Mouse (Mus musculus) embryonic stem cell, embryonic (primary cell): Measurements from ENCODE around the gene Atp13a5.

Experiments used
- CTCF ChIA-PET, 4 experiments: fragments of 300-600 bp in 2 of 4; fragments of 350-600 bp in 2 of 4; sonication (Branson Sonifier 250); formaldehyde crosslinking; loops; one replicate each; lab custom pipeline; 2022; ENCODE audit warnings: inconsistent platforms in 2 of 4; lab: Charles Lee
- POLR2A ChIA-PET, 4 experiments: fragments of 300-600 bp in 2 of 4; fragments of 350-600 bp in 2 of 4; sonication (Branson Sonifier 250); formaldehyde crosslinking; loops; one replicate each; lab custom pipeline; 2022; ENCODE audit warnings: antibody characterized with exemption in 4 of 4, inconsistent platforms in 1 of 4; lab: Charles Lee

Atp13a5 gene

GRCm38 (mm10) chr16:29378458-29378857, at the start of gene Atp13a5:
Atp13a5 (minus strand) TSS chr16:29378732.
- POLR2A ChIA-PET: no interaction called here
- CTCF ChIA-PET: no interaction called here

GRCm38 (mm10) chr16:29414822-29415221, 36.3 kb upstream of the Atp13a5 start:
- ChIA-PET POLR2A (interaction anchor here in 1 of 4 experiments (0.6 kb wide), 1 partner anchor 86 kb away, joined by 3 read pairs; no protein-coding TSS in a partner anchor), CTCF (no interaction called here)

- ChIA-PET POLR2A (no interaction called here), CTCF (no interaction called here)
These were observed 28.8 kb upstream of the Atp13a5 start for GRCm38 (mm10) chr16:29407319-29407718.

GRCm38 (mm10) chr16:29399079-29399478, 20.5 kb upstream of the Atp13a5 start:
- ChIA-PET POLR2A (interaction anchor here in 1 of 4 experiments (0.7 kb wide), 1 partner anchor 701 kb away, joined by 4 read pairs; no protein-coding TSS in a partner anchor), CTCF (interaction anchor here in 1 of 4 experiments (0.6 to 0.9 kb wide), 2 partner anchors 265 to 654 kb away, joined by 3 to 6 read pairs; no protein-coding TSS in a partner anchor)

GRCm38 (mm10) chr16:29384781-29385180, 6.2 kb upstream of the Atp13a5 start:
- CTCF ChIA-PET: no interaction called here
- POLR2A ChIA-PET: no interaction called here

- ChIA-PET POLR2A (no interaction called here), CTCF (no interaction called here)
These were observed 3.9 kb downstream of the Atp13a5 start for GRCm38 (mm10) chr16:29374636-29375035.

GRCm38 (mm10) chr16:29331351-29332044, 47.0 kb downstream of the Atp13a5 start:
- POLR2A ChIA-PET: interaction anchor here in 1 of 4 experiments (0.6 kb wide), 1 partner anchor 351 kb away, joined by 5 read pairs; no protein-coding TSS in a partner anchor
- CTCF ChIA-PET: interaction anchor here in 1 of 4 experiments (0.8 kb wide), 1 partner anchor 212 kb away, joined by 3 read pairs; no protein-coding TSS in a partner anchor

GRCm38 (mm10) chr16:29330948-29331347, 47.6 kb downstream of the Atp13a5 start:
- POLR2A ChIA-PET: no interaction called here
- CTCF ChIA-PET: no interaction called here

- POLR2A ChIA-PET: no interaction called here
- CTCF ChIA-PET: no interaction called here
These were observed 49.3 kb downstream of the Atp13a5 start for GRCm38 (mm10) chr16:29329213-29329612.

- POLR2A ChIA-PET: interaction anchor here in 1 of 4 experiments (0.7 kb wide), 2 partner anchors 12 to 86 kb away, joined by 3 read pairs; no protein-coding TSS in a partner anchor
- CTCF ChIA-PET: no interaction called here
These were observed 50.6 kb downstream of the Atp13a5 start for GRCm38 (mm10) chr16:29327910-29328309.

- ChIA-PET CTCF (no interaction called here), POLR2A (no interaction called here)
These were observed 53.2 kb downstream of the Atp13a5 start for GRCm38 (mm10) chr16:29325233-29325919.

- ChIA-PET CTCF (no interaction called here), POLR2A (no interaction called here)
These were observed 57.8 kb downstream of the Atp13a5 start for GRCm38 (mm10) chr16:29320717-29321116.

- ChIA-PET CTCF (interaction anchor here in 1 of 4 experiments (0.6 kb wide), 1 partner anchor 413 kb away, joined by 3 read pairs; no protein-coding TSS in a partner anchor), POLR2A (no interaction called here)
These were observed 63.1 kb downstream of the Atp13a5 start for GRCm38 (mm10) chr16:29315391-29315790.

GRCm38 (mm10) chr16:29314991-29315390, 63.5 kb downstream of the Atp13a5 start:
- ChIA-PET CTCF (interaction anchor here in 1 of 4 experiments (0.6 kb wide), 1 partner anchor 414 kb away, joined by 3 read pairs; no protein-coding TSS in a partner anchor), POLR2A (no interaction called here)

- POLR2A ChIA-PET: no interaction called here
- CTCF ChIA-PET: no interaction called here
These were observed 80.9 kb downstream of the Atp13a5 start for GRCm38 (mm10) chr16:29297555-29298021.

GRCm38 (mm10) chr16:29280691-29281090, 97.8 kb downstream of the Atp13a5 start:
- POLR2A ChIA-PET: interaction anchor here in 1 of 4 experiments (0.5 kb wide), 2 partner anchors 268 to 388 kb away, joined by 3 to 4 read pairs; no protein-coding TSS in a partner anchor
- CTCF ChIA-PET: interaction anchor here in 1 of 4 experiments (1.3 kb wide), 1 partner anchor 171 kb away, joined by 3 read pairs; no protein-coding TSS in a partner anchor

GRCm38 (mm10) chr16:29254325-29254724, 124.2 kb downstream of the Atp13a5 start:
- CTCF ChIA-PET: no interaction called here
- POLR2A ChIA-PET: no interaction called here

- ChIA-PET POLR2A (interaction anchor here in 1 of 4 experiments (0.5 kb wide), 1 partner anchor 693 kb away, joined by 3 read pairs; no protein-coding TSS in a partner anchor), CTCF (no interaction called here)
These were observed 142.6 kb downstream of the Atp13a5 start for GRCm38 (mm10) chr16:29235951-29236350.
